Mouse (Mus musculus): ENCODE measurements around the gene Cd109.

Cd109 gene

GRCm38 (mm10) chr9:78615401-78616021, at the start of gene Cd109:
Cd109 (plus strand) TSS chr9:78615546.
- DNase-seq (ENCODE audit: low spot score): no peak

- no peak for DNase-seq (ENCODE audit: low spot score)
Measured at GRCm38 (mm10) chr9:78569934-78570333, 45.4 kb upstream of the Cd109 start.

- no peak for DNase-seq (ENCODE audit: low spot score)
Measured at GRCm38 (mm10) chr9:78576466-78576865, 38.9 kb upstream of the Cd109 start.

GRCm38 (mm10) chr9:78578824-78579223, 36.5 kb upstream of the Cd109 start:
- DNase-seq (ENCODE audit: low spot score): no peak

- no peak for DNase-seq (ENCODE audit: low spot score)
Measured at GRCm38 (mm10) chr9:78579644-78580396, 35.5 kb upstream of the Cd109 start.

- no peak for DNase-seq (ENCODE audit: low spot score)
Measured at GRCm38 (mm10) chr9:78587218-78587883, 28.0 kb upstream of the Cd109 start.

- DNase-seq (ENCODE audit: low spot score): peak; percentile 91
Measured at GRCm38 (mm10) chr9:78587914-78588313, 27.4 kb upstream of the Cd109 start, which contains the start of gene Slc17a5. Slc17a5 (minus strand) TSS chr9:78588041.

GRCm38 (mm10) chr9:78588411-78589033, 26.8 kb upstream of the Cd109 start:
- peak; percentile 15 for DNase-seq (ENCODE audit: low spot score)

- DNase-seq (ENCODE audit: low spot score): no peak
Measured at GRCm38 (mm10) chr9:78590471-78590870, 24.9 kb upstream of the Cd109 start.

- DNase-seq (ENCODE audit: low spot score): no peak
Measured at GRCm38 (mm10) chr9:78595257-78595656, 20.1 kb upstream of the Cd109 start.

GRCm38 (mm10) chr9:78595769-78596555, 19.4 kb upstream of the Cd109 start:
- DNase-seq (ENCODE audit: low spot score): no peak

- no peak for DNase-seq (ENCODE audit: low spot score)
Measured at GRCm38 (mm10) chr9:78596834-78597233, 18.5 kb upstream of the Cd109 start.

GRCm38 (mm10) chr9:78599927-78600326, 15.4 kb upstream of the Cd109 start:
- no peak for DNase-seq (ENCODE audit: low spot score)

GRCm38 (mm10) chr9:78601046-78601730, 14.2 kb upstream of the Cd109 start:
- peak; percentile 27 for DNase-seq (ENCODE audit: low spot score)

- no peak for DNase-seq (ENCODE audit: low spot score)
Measured at GRCm38 (mm10) chr9:78614201-78614600, 1.1 kb upstream of the Cd109 start.

GRCm38 (mm10) chr9:78619285-78619684, 3.9 kb downstream of the Cd109 start:
- no peak for DNase-seq (ENCODE audit: low spot score)

GRCm38 (mm10) chr9:78623301-78623747, 8.0 kb downstream of the Cd109 start:
- DNase-seq (ENCODE audit: low spot score): no peak

GRCm38 (mm10) chr9:78629991-78630390, 14.6 kb downstream of the Cd109 start:
- no peak for DNase-seq (ENCODE audit: low spot score)

GRCm38 (mm10) chr9:78631755-78632434, 16.5 kb downstream of the Cd109 start:
- no peak for DNase-seq (ENCODE audit: low spot score)

GRCm38 (mm10) chr9:78633976-78634375, 18.6 kb downstream of the Cd109 start:
- DNase-seq (ENCODE audit: low spot score): no peak

All from spleen, adult 12 weeks (tissue).